Mouse (Mus musculus) ES-Bruce4 (cell line): ENCODE results near the gene Dll1.

Experiments
- CTCF ChIP-seq: IDR thresholded peaks from one replicate; pipeline ENCODE4 v1.8.1; 2011; ENCODE audit warnings: low read depth, low read length
- EP300 ChIP-seq: IDR thresholded peaks from 2 replicates; pipeline ENCODE4 v1.6.1; 2011; ENCODE audit warnings: low read depth, low read length; ENCODE audit not compliant: insufficient read depth

DNA sequence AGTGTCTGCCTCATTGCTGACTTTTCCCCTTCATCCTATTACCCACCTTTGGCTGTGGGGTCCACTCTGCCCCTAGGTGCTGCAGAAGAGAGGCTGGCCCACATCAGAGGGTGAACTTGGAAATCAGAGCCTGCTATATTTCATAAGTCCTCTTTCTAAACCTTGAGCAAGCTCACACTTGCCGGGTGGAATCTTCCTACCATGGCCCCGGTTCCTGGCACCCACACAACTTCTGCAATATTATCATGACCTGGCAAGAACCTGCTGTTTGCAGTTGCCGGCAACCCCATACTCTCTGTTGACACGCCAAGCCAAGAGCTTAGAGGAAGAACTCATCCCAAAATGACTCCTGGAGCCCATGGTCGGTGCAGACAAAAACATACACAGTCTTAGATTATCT lies 49.6 kb downstream of the Dll1 start:
- no peak for TF ChIP-seq EP300
- TF ChIP-seq CTCF = no peak
